Mouse (Mus musculus) spleen, adult 18-20 months (tissue): ENCODE measurements at regions not wholly inside any gene's neighbourhood (a gene's known extent, or its start where the extent isn't known, plus 50 kb on each side); places are given as distances from the start of the nearest gene placed in this dataset.

Experiments used
- DNase-seq, 2 experiments: peaks; one replicate each; pipeline ENCODE4 v3.0.0; 2022; ENCODE audit warnings: mixed read lengths in 2 of 2

- no peak for DNase-seq
These were observed 303.3 kb upstream of the Sel1l start for GRCm38 (mm10) chr12:92152043-92152921.

- DNase-seq, result no peak
These were observed 288.6 kb upstream of the Sel1l start for GRCm38 (mm10) chr12:92137539-92137938.

GRCm38 (mm10) chr12:92127648-92128047 lies 278.7 kb upstream of the Sel1l start:
- no peak for DNase-seq

- no peak for DNase-seq
These were observed 271.3 kb upstream of the Sel1l start for GRCm38 (mm10) chr12:92120164-92120815.

- no peak for DNase-seq
These were observed 260.7 kb upstream of the Sel1l start for GRCm38 (mm10) chr12:92109615-92110014.

GRCm38 (mm10) chr12:92100080-92100479 lies 251.1 kb upstream of the Sel1l start:
- no peak for DNase-seq

DNA sequence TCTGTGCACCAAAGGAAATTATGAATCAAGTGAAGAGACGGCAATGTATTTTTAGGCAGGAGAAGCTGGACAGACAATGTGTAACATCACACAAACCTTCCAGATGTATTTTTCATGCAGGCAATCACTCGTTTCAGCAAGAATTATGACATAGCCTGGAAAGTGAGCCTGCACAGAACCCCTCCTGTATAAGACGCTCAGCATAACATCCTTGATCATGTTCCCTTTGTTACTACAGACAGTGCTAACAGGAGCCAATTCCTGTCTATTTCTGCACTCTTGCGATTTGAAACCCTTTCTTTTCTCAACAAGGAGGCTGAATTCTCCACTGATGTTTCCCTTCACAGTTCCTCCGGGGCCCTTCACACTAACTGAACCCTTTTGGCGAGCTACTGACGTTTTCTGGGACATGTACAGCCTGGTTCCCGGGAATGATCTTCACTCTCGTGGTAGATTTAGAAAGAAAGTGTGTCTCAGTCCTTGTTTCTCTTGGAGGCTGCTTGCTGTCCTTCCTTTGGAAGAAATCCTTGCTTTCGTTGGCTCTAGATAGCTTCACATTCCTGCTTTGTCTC lies 243.9 kb upstream of the Sel1l start:
- DNase-seq, result no peak

GRCm38 (mm10) chr12:92073209-92073608 lies 224.3 kb upstream of the Sel1l start:
- DNase-seq, result no peak

DNA sequence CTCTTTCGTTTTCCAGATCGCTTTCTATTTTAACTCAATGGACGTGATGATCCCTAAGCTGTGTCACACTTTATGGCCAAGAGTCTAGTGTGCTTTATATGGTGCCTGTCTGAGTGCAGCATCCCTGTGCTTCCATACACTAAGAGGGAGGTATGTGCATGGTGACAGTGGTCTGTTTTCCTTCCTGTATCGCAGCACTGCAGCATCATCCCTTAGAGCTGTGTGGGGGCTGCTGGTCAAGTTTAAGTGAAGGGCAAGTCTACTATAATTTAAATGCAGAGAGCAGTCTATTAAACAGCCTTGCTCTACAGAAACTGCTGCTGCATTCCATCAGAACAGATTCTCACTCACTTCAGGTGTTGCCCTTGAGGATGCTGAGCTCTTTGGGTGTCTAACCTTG lies 213.8 kb upstream of the Sel1l start:
- no peak for DNase-seq

DNA sequence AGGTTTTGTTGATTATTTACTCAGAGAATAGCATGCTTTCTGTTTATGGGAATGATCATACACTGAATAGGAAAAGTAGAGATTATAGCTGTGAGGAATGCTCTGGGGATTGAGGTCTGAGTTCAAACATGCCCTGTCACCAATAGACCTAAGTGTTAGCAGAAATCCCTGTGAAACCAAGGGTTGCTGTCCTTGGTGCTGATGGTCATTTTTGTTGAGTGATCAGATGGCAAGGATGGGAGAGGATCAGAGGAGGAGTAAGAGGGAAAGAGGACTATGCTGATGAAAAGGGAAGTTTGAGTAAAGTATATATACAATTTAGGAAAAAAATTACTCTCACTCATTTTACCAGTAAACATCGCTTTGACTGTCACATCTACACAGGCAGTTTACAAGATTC lies 191.5 kb upstream of the Sel1l start:
- no peak for DNase-seq

GRCm38 (mm10) chr12:92029192-92029591 lies 180.2 kb upstream of the Sel1l start:
- no peak for DNase-seq

- DNase-seq, result no peak
These were observed 179.4 kb upstream of the Sel1l start for GRCm38 (mm10) chr12:92028354-92028753.

DNA sequence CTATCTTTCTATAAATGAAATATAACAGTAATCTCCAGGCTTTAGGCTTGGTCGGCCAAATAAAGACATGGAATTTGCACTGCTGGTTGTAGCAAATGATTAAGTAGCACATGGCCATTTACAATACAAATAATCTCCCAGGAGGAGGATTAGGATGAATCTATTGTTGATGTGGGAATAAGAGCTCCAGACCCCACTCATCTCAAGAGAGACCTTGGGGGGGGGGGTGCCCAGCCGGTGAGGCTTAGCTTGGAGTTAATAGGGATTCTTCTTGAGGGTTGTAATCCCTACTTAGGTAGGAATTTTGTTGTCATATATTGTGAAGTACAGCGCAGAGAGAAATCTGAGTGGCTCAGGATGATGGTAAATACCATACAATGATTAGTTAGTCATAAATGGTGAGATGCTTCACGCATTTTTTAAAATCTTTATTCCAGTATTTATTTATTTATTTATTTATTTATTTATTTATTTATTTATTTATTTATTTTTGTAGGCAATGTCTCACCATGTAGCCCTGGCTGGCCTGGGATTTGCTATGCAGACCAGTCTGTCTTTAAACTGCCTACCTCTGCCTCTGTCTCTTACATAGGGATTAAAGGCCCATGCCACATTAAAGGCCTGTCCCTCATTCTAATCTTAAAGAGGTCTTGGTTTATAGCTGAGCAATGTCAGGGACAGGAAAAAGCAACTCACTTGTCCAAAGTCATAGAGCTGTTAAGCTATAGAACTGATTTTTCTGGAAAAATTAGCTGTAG lies 175.7 kb upstream of the Sel1l start:
- no peak for DNase-seq

- no peak for DNase-seq
These were observed 170.8 kb upstream of the Sel1l start for GRCm38 (mm10) chr12:92019593-92020224.

DNA sequence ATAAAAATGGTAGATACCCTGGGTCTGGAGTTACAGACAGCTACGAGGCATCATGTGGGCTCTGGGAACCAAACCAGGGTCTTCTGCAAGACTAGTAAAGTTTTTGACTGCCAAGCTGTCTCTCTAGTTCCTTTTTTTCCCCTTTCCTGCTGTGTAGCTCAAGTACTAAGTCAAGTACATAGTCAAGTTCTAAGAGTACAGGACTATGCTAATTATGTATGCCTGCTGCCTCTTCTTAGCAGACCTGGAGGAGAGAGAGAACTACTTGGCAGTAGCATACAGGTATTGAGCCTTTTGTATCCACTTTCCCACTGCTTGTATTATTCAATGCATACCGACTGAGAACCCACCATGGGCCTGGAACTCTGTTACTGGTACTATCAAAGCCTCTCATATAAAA lies 166.4 kb upstream of the Sel1l start:
- DNase-seq, result no peak

GRCm38 (mm10) chr12:92013979-92014378 lies 165.0 kb upstream of the Sel1l start:
- no peak for DNase-seq

DNA sequence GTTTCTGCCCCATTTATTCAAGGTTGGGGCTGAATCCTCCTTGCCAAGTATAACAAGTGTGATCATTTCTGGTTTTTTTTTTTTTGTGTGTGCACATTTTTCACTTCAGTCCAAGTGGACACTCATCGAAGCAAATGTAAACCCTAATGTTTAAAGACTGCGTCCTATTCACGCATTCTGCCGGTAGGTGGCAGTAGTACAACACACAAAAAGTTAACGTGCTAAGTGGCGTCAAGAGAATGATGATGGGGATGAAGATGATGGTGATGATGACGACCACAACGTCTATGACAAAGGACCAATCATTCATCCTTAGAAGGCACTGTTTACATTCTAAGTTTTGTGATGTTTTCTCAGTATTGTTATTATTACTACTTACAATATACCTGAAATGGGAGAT lies 164.3 kb upstream of the Sel1l start:
- no peak for DNase-seq

- DNase-seq, result no peak
These were observed 155.6 kb upstream of the Sel1l start for GRCm38 (mm10) chr12:92004391-92005094.

GRCm38 (mm10) chr12:91999031-91999430 lies 150.1 kb upstream of the Sel1l start:
- DNase-seq, result no peak

DNA sequence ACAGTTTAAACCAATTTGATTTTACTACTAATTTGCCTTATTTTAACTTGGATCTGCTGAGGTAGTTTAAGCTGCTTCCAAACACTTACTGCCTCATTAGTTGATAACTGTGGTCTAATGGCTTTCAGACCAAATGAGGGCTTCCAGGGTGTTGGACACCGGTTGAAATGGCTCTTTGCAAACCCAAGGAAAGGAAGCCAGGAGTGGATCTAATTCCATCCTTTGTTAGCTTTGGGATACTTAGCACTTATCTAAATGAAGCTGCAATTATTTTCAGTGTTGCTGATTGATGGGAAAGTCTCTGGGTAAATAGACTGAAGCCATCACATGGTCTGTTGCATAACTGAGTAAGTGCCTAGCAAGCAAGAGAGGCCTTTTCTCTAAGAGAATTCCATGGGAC lies 148.4 kb upstream of the Sel1l start:
- DNase-seq, result no peak

DNA sequence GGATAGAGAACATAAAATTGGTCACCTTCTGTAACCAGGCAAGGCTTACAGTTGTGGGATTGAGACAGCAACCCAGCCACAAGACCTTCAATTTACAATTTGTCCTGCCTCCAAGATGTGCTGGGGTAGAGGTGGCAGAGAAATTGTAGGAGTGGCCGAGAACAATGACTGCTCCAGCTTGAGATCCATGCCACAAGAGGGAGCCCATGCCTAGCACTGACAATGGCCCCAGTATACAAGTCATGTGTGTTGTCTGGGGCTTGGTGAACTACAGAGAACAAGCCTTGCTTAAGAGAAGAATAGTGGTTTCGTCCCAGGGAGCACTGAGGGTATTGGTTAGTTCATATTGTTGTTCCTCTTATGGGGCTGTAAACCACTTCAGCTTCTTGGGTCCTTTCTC lies 146.6 kb upstream of the Sel1l start:
- DNase-seq, result no peak

GRCm38 (mm10) chr12:91986448-91986847 lies 137.5 kb upstream of the Sel1l start:
- DNase-seq, result no peak
